19 mouse cellular contexts compared by ENCODE assay signal in genomic region chr2:152803081-152803480, GRCm38 (mm10). TPM values are rescaled to one million over a fixed set of nuclear protein-coding genes. Genes with fewer than 3 reads are reported as not detected.
DNase-seq lines count a peak whose midpoint lies in the region; ATAC-seq and TF ChIP-seq lines count a peak whose summit lies in the region.
"Had no signal": no experiment of that assay in that cellular context is flagged by ENCODE, and none has a peak within 500 bp of the region (broad histone marks: within the 10 kb centered on the region; RNA-seq: fewer than 3 reads in every experiment).

No protein-coding gene starts in this region.

- H3K27ac ChIP-seq in gastrocnemius, adult 2 months, result peak overlapping the region; percentile 10; the same call in 1 of the 2 replicates
- no peak overlapping the region for H3K27ac ChIP-seq in midbrain, embryonic 11.5 days (ENCODE audit: low read depth, low read length)
- no peak overlapping the region for H3K27ac ChIP-seq in midbrain, embryonic 16.5 days (ENCODE audit: low read length)
- H3K27ac ChIP-seq in liver, embryonic 11.5 days (ENCODE audit: low read depth, low read length), result no peak overlapping the region
- H3K27ac ChIP-seq: hindbrain, postnatal 0 days; midbrain, embryonic 15.5 days had no signal

- no peak for DNase-seq in gastrocnemius, adult 2 months
- no peak for DNase-seq in gastrocnemius, postnatal 14 days
- DNase-seq in midbrain, embryonic 11.5 days (ENCODE audit: low spot score, missing footprints), result peak; percentile 26
- no peak for DNase-seq in liver, embryonic 11.5 days (ENCODE audit: low spot score)
- no peak for DNase-seq in left cerebral cortex, postnatal 14 days (ENCODE audit: low spot score in 2 of 2)
- DNase-seq in layer of hippocampus, adult 9-11 months, result no peak
- DNase-seq: adrenal gland, postnatal 14 days; cerebellum, postnatal 25 days; heart, postnatal 4 days; lung, adult 18-20 months; lung, postnatal 36 days; right cerebral cortex, postnatal 25 days; thymus, postnatal 4 days had no signal

- no peak overlapping the region for H3K4me3 ChIP-seq in gastrocnemius, adult 2 months
- no peak overlapping the region for H3K4me3 ChIP-seq in midbrain, embryonic 11.5 days (ENCODE audit: low read depth, low read length)
- H3K4me3 ChIP-seq in midbrain, embryonic 16.5 days (ENCODE audit: low read depth, low read length), result no peak overlapping the region
- no peak overlapping the region for H3K4me3 ChIP-seq in liver, embryonic 11.5 days (ENCODE audit: low read depth, low read length)
- H3K4me3 ChIP-seq: midbrain, embryonic 15.5 days had no signal

- TF ChIP-seq CTCF in gastrocnemius, adult 2 months (IDR thresholded peaks at IDR 0.05), result no peak

- H3K36me3 ChIP-seq in midbrain, embryonic 11.5 days (ENCODE audit: control insufficient read depth, insufficient read depth, low read length), result no peaks in the 10 kb centered on the region
- H3K36me3 ChIP-seq in midbrain, embryonic 16.5 days (ENCODE audit: control insufficient read depth, insufficient read depth, low read length), result no peaks in the 10 kb centered on the region
- H3K36me3 ChIP-seq in liver, embryonic 11.5 days (ENCODE audit: control insufficient read depth, insufficient read depth, low read length), result no peaks in the 10 kb centered on the region
- H3K36me3 ChIP-seq: midbrain, embryonic 15.5 days had no signal

- ATAC-seq in midbrain, embryonic 11.5 days (ENCODE audit: low FRiP score), result no peak
- no peak for ATAC-seq in midbrain, embryonic 16.5 days
- ATAC-seq in liver, embryonic 11.5 days (replicated peaks; ENCODE audit: low FRiP score), result no peak
- ATAC-seq in megakaryocyte-erythroid progenitor cell, adult 5-6 weeks (replicated peaks; ENCODE audit: low FRiP score, low TSS enrichment, poor library complexity, severe bottlenecking), result no peak
- ATAC-seq: hindbrain, postnatal 0 days; midbrain, embryonic 15.5 days had no signal

- WGBS in midbrain, embryonic 11.5 days, result 89% methylated on average over 5 of the region's 5 CpGs
- 89% methylated on average over 5 of the region's 5 CpGs for WGBS in midbrain, embryonic 16.5 days
- 81% methylated on average over 5 of the region's 5 CpGs for WGBS in liver, embryonic 11.5 days

- no peak overlapping the region for H3K9ac ChIP-seq in midbrain, embryonic 11.5 days (ENCODE audit: low read length)
- H3K9ac ChIP-seq in midbrain, embryonic 16.5 days (ENCODE audit: low read depth, low read length), result no peak overlapping the region
- H3K9ac ChIP-seq in liver, embryonic 11.5 days (ENCODE audit: low read depth, low read length), result 0 out of 2 replicates have a peak overlapping the region, but pooled peaks have one; percentile 1
- H3K9ac ChIP-seq: midbrain, embryonic 15.5 days had no signal

- H3K9me3 ChIP-seq in midbrain, embryonic 11.5 days (ENCODE audit: control insufficient read depth, low read length), result no peaks in the 10 kb centered on the region
- H3K9me3 ChIP-seq in midbrain, embryonic 16.5 days (replicated peaks; ENCODE audit: control insufficient read depth, low read length, poor library complexity, severe bottlenecking), result no peaks in the 10 kb centered on the region
- H3K9me3 ChIP-seq in liver, embryonic 11.5 days (ENCODE audit: control insufficient read depth, low read length), result no peaks in the 10 kb centered on the region
- H3K9me3 ChIP-seq: midbrain, embryonic 15.5 days had no signal

- intact Hi-C loops in gastrocnemius, adult 2 months (cut with DNase I), result no loop called here
- intact Hi-C loops in gastrocnemius, postnatal 14 days (cut with DNase I; ENCODE audit: low total_unique reads), result no loop called here
- intact Hi-C loops in left cerebral cortex, postnatal 14 days (cut with DNase I), result no loop called here

- no peaks in the 10 kb centered on the region for H3K27me3 ChIP-seq in midbrain, embryonic 11.5 days (ENCODE audit: control insufficient read depth, insufficient read depth, low read length)
- no peaks in the 10 kb centered on the region for H3K27me3 ChIP-seq in midbrain, embryonic 16.5 days (ENCODE audit: control insufficient read depth, insufficient read depth, low read depth, low read length)
- H3K27me3 ChIP-seq in liver, embryonic 11.5 days (replicated peaks; ENCODE audit: control insufficient read depth, insufficient read depth, low read length), result no peaks in the 10 kb centered on the region
- H3K27me3 ChIP-seq: midbrain, embryonic 15.5 days had no signal

- peaks cover 13% of the 10 kb centered on the region for H3K4me1 ChIP-seq in midbrain, embryonic 11.5 days (ENCODE audit: control insufficient read depth, insufficient read depth, low read length)
- peaks cover 5% of the 10 kb centered on the region for H3K4me1 ChIP-seq in midbrain, embryonic 16.5 days (ENCODE audit: control insufficient read depth, insufficient read depth, low read length)
- H3K4me1 ChIP-seq in liver, embryonic 11.5 days (replicated peaks; ENCODE audit: control insufficient read depth, insufficient read depth, low read length), result peaks cover 47% of the 10 kb centered on the region

- H3K4me2 ChIP-seq in midbrain, embryonic 11.5 days, result no peak overlapping the region
- no peak overlapping the region for H3K4me2 ChIP-seq in midbrain, embryonic 16.5 days (ENCODE audit: low read length)
- H3K4me2 ChIP-seq in liver, embryonic 11.5 days, result no peak overlapping the region
- H3K4me2 ChIP-seq: heart, embryonic 11.5 days; midbrain, embryonic 15.5 days had no signal

RNA-seq across cellular contexts. Expression of gene Bcl2l1, which starts 28.4 kb away (rescaled TPM):
- total RNA-seq in gastrocnemius, adult 2 months (2021), result 10 to 100 TPM; 15.7 to 40.3 TPM
- total RNA-seq in gastrocnemius, postnatal 14 days (2021), result 10 to 100 TPM; 14.4 to 28.6 TPM
- 120 and 125 TPM in 2 replicates for polyA plus RNA-seq in midbrain, embryonic 11.5 days (2014; fragmentation: Nextera tagmentation; extraction: Ambion mirVana)
- polyA plus RNA-seq in midbrain, embryonic 16.5 days (2015; fragmentation: Nextera tagmentation; extraction: Ambion mirVana), result 186 and 194 TPM in 2 replicates
- polyA plus RNA-seq in liver, embryonic 11.5 days (2014; fragmentation: Nextera tagmentation; extraction: Ambion mirVana), result 61.7 and 69.3 TPM in 2 replicates
- total RNA-seq in megakaryocyte-erythroid progenitor cell, adult 5-6 weeks (2014; fragmentation: Nextera tagmentation), result 5.7 and 6.7 TPM in 2 replicates
- total RNA-seq in megakaryocyte-erythroid progenitor cell, adult 5-6 weeks (2017), result 3.7 and 11.8 TPM in 2 replicates
- total RNA-seq in left cerebral cortex, postnatal 14 days (2021), result 100 to 1,000 TPM; 120 to 127 TPM

RNA-seq across cellular contexts. Expression of gene Tpx2, which starts 44.7 kb away (rescaled TPM):
- 1 to 10 TPM; 1.1 to 1.7 TPM for total RNA-seq in gastrocnemius, adult 2 months (2021)
- total RNA-seq in gastrocnemius, postnatal 14 days (2021), result 1 to 10 TPM; 4.1 to 4.7 TPM
- polyA plus RNA-seq in midbrain, embryonic 11.5 days (2014; fragmentation: Nextera tagmentation; extraction: Ambion mirVana), result 166 and 187 TPM in 2 replicates
- 10.5 and 11.1 TPM in 2 replicates for polyA plus RNA-seq in midbrain, embryonic 16.5 days (2015; fragmentation: Nextera tagmentation; extraction: Ambion mirVana)
- 107 and 118 TPM in 2 replicates for polyA plus RNA-seq in liver, embryonic 11.5 days (2014; fragmentation: Nextera tagmentation; extraction: Ambion mirVana)
- 51.9 and 52.3 TPM in 2 replicates for total RNA-seq in megakaryocyte-erythroid progenitor cell, adult 5-6 weeks (2014; fragmentation: Nextera tagmentation)
- 79.0 and 103 TPM in 2 replicates for total RNA-seq in megakaryocyte-erythroid progenitor cell, adult 5-6 weeks (2017)
- 1 to 10 TPM; 2.6 to 3.0 TPM for total RNA-seq in left cerebral cortex, postnatal 14 days (2021)

RNA-seq across cellular contexts. Expression of gene Cox4i2, which starts 49.1 kb away (rescaled TPM):
- total RNA-seq in gastrocnemius, adult 2 months (2021), result 1 to 10 TPM; 2.0 to 4.2 TPM
- total RNA-seq in gastrocnemius, postnatal 14 days (2021), result 1 to 10 TPM; 5.9 to 6.0 TPM
- 2.8 and 3.7 TPM in 2 replicates for polyA plus RNA-seq in midbrain, embryonic 11.5 days (2014; fragmentation: Nextera tagmentation; extraction: Ambion mirVana)
- polyA plus RNA-seq in midbrain, embryonic 16.5 days (2015; fragmentation: Nextera tagmentation; extraction: Ambion mirVana), result 5.0 and 5.4 TPM in 2 replicates
- 6.7 and 8.5 TPM in 2 replicates for polyA plus RNA-seq in liver, embryonic 11.5 days (2014; fragmentation: Nextera tagmentation; extraction: Ambion mirVana)
- not detected in 2 replicates for total RNA-seq in megakaryocyte-erythroid progenitor cell, adult 5-6 weeks (2014; fragmentation: Nextera tagmentation)
- not detected in 2 replicates for total RNA-seq in megakaryocyte-erythroid progenitor cell, adult 5-6 weeks (2017)
- 1 to 10 TPM; 2.3 to 2.8 TPM for total RNA-seq in left cerebral cortex, postnatal 14 days (2021)
- total RNA-seq: MEL had no signal

Comparison
In these comparisons a context has a peak if more than half of its experiments do, and no peak if none do; other contexts are left out.
1. RNA of gene Tpx2, which starts 44.7 kb away (total RNA-seq): 51.9 to 103 TPM in megakaryocyte-erythroid progenitor cell, adult 5-6 weeks; 4.1 to 4.7 TPM in gastrocnemius, postnatal 14 days, 2.6 to 3.0 TPM in left cerebral cortex, postnatal 14 days and 1.1 to 1.7 TPM in gastrocnemius, adult 2 months; every median in the first group is over 4 times any median in the second.